Mouse (Mus musculus) forebrain, embryonic 13.5 days (tissue): ENCODE data around the gene Pik3r1. TPM values are rescaled to one million over a fixed set of nuclear protein-coding genes. Genes with fewer than 3 reads are reported as not detected.

ENCODE experiments used
- ATAC-seq: fragments of 200-750 bp; cut with Nextera tagmentation; 2 replicates; pipeline ENCODE4 v1.8.0; 2017
- H3K27ac ChIP-seq: fragments of 300-500 bp; sonication (generic); 2 replicates; pipeline ENCODE4 v1.5.1; 2015; ENCODE audit warnings: inconsistent platforms, mild to moderate bottlenecking, moderate library complexity
- H3K27me3 ChIP-seq: fragments of 300-500 bp; sonication (generic); 2 replicates; pipeline ENCODE4 v1.6.1; 2015; ENCODE audit warnings: mild to moderate bottlenecking, inconsistent platforms
- H3K36me3 ChIP-seq: fragments of 300-500 bp; sonication (generic); 2 replicates; pipeline ENCODE4 v1.6.1; 2015; ENCODE audit warnings: mild to moderate bottlenecking, inconsistent platforms; ENCODE audit not compliant: poor library complexity, severe bottlenecking
- H3K4me1 ChIP-seq: fragments of 300-500 bp; sonication (generic); 2 replicates; pipeline ENCODE4 v1.6.1; 2015; ENCODE audit warnings: inconsistent platforms
- H3K4me2 ChIP-seq: fragments of 300-500 bp; sonication (generic); 2 replicates; pipeline ENCODE4 v1.6.1; 2015; ENCODE audit warnings: inconsistent platforms, mild to moderate bottlenecking, moderate library complexity
- H3K4me3 ChIP-seq: fragments of 300-500 bp; sonication (generic); 2 replicates; pipeline ENCODE4 v1.5.1; 2015; ENCODE audit warnings: mild to moderate bottlenecking, inconsistent platforms
- H3K9ac ChIP-seq: fragments of 300-500 bp; sonication (generic); 2 replicates; pipeline ENCODE4 v1.6.1; 2015; ENCODE audit warnings: mild to moderate bottlenecking, inconsistent platforms
- H3K9me3 ChIP-seq: fragments of 300-500 bp; sonication (generic); replicated peaks from 2 replicates; pipeline ENCODE4 v1.6.1; 2016; ENCODE audit warnings: inconsistent platforms
- WGBS: fragments of 180-500 bp; shearing (Covaris S2); methylation state at CpG from one replicate; pipeline ENCODE4 v1.1.7; 2015; 5-methylcytosine and 5-hydroxymethylcytosine counted together
- polyA plus RNA-seq: library from polyadenylated mRNA; unstranded; fragments of >200 nt; fragmentation: Nextera tagmentation; extraction: Ambion mirVana; gene quantifications from 2 replicates; pipeline ENCODE4 v1.2.1, GENCODE M21; 2015

Gene Pik3r1
- polyA plus RNA-seq, 1 experiment from 2014 or later = 20.9 TPM

DNA sequence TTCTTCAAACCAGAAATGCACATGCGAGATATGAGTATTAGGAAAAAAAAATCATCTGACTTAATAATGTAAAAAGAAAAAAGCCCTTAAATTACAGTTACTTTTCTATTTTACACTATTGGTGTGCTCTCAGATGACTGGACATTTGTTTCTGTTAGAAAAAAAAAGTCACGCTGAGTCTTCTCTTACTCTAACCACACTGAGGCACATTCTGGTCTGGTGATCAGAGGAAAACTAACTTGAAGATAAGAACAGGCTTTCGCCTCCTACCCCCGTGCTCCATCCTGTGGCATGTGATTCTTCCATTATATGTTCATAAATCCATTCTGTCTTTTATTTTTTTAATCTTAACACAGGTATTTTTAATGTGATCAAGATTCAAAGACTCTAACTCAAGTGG is 30.5 kb upstream of the Pik3r1 start:
- H3K4me3 ChIP-seq = no peak overlapping the region
- 92% methylated on average over 4 of the region's 4 CpGs for WGBS

DNA sequence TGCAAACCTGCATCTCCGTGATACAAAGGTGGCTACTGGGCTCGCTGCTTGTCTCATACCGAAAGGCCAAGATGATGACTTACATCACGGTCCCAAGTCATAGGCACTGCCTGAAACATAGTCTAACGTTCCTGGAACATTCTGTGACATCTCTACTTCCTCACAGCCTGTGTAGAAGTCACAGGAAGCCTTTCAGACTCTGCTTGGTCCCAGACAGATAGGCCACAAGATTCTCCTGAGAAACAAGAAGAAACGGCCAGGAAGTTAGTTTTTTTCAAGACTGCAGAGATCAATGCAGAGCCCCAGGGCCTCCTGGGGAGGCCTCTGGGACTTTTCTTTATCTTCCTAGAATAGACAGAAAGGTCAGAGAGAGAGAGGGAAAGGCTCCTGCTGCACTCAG is 29.0 kb upstream of the Pik3r1 start:
- WGBS = 52% methylated on average over 6 of the region's 6 CpGs
- Histone ChIP-seq H3K4me1 (no peaks in the 10 kb centered on the region; the same call in 1 of the 2 replicates), H3K4me2 (no peak overlapping the region), H3K36me3 (no peaks in the 10 kb centered on the region), H3K4me3 (no peak overlapping the region), H3K27me3 (no peaks in the 10 kb centered on the region), H3K9me3 (no peaks in the 10 kb centered on the region), H3K27ac (no peak overlapping the region), H3K9ac (no peak overlapping the region)
- no peak for ATAC-seq

More for the DNA sequence above, 30.5 kb upstream of the Pik3r1 start:
- Histone ChIP-seq H3K4me2 (no peak overlapping the region), H3K9me3 (no peaks in the 10 kb centered on the region), H3K36me3 (no peaks in the 10 kb centered on the region), H3K9ac (no peak overlapping the region), H3K4me1 (no peaks in the 10 kb centered on the region; the same call in 1 of the 2 replicates), H3K27ac (no peak overlapping the region), H3K27me3 (no peaks in the 10 kb centered on the region)
- no peak for ATAC-seq

DNA sequence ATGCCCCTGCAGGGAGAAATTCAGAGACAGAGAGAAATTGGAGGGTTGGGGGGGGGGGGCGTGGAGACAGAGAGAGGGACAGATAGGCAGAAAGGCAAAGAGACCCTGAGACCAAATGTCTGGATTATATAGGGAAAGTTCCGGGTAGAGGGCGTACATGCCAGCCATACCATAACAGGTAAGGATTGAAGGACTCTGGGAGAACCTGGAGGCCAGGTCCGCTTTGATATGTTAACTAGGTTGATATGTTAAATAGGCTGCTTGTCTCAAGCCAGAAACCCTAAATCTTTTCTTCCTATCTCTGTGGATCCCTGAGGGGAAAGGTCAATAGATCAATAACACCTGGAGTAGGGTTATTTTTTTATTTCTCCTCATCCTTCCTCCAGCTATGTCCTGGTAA is 17.7 kb upstream of the Pik3r1 start:
- ATAC-seq = no peak
- no peaks in the 10 kb centered on the region for H3K9me3 ChIP-seq
- no peaks in the 10 kb centered on the region for H3K27me3 ChIP-seq
- 81% methylated on average over 4 of the region's 4 CpGs for WGBS
- no peak overlapping the region for H3K27ac ChIP-seq
- no peaks in the 10 kb centered on the region for H3K36me3 ChIP-seq
- no peak overlapping the region for H3K4me3 ChIP-seq
- no peak overlapping the region for H3K9ac ChIP-seq
- no peak overlapping the region for H3K4me2 ChIP-seq
- H3K4me1 ChIP-seq = no peaks in the 10 kb centered on the region

DNA sequence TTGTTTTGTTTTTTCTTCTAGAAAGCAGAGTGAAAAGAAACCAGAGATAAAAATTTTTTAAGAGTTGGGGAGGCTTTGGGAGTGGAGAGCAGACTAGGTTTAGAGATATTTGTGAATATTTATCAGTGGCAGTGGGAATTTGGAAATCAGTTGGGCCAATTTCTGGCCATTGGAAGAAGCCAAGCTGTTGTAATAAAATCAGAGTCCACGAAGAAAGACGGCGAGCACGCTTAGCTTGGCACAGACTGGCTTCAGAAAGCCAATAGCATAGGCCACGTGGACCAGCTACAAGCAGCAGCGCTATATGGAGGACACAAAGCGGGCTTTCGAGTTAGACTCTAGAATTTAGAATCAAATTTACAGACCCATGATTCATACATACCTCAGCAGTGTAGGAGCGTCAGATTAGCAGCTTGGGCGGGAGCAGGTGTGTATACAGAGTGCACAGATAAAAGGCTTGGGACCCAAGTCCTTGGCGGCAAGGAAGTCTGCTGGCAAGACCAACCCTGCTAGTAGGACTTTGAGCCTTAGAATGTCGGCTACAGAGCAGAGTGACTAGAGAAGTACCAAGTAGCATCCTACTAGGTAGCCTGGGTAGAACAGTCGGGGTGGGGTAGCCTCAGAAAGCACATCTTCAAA is 16.8 kb upstream of the Pik3r1 start:
- H3K9ac ChIP-seq = no peak overlapping the region
- no peak overlapping the region for H3K4me3 ChIP-seq
- WGBS = 94% methylated on average over 13 of the region's 13 CpGs
- no peaks in the 10 kb centered on the region for H3K4me1 ChIP-seq
- no peak overlapping the region for H3K4me2 ChIP-seq
- ATAC-seq = no peak
- no peak overlapping the region for H3K27ac ChIP-seq
- no peaks in the 10 kb centered on the region for H3K9me3 ChIP-seq
- H3K36me3 ChIP-seq = no peaks in the 10 kb centered on the region
- H3K27me3 ChIP-seq = no peaks in the 10 kb centered on the region

DNA sequence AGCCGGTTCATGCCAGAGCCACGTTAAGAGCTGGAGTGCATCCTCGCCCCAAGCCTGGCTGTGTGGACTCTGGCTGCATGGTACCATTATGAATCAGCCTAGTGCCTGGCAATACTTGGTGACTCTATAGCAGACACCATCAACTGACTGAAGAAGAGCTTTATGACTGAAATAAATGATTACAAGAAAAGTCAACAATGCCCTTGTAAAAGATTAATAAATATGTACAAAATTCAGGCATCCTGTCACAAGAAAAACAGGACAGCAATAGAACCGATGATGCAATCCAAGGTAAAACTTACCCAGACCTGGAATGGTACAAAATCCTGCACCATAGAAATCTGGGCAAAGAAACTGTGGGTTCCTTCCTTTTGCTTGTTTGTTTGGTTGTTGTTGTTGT is 11.0 kb upstream of the Pik3r1 start:
- Histone ChIP-seq H3K4me3 (no peak overlapping the region), H3K4me2 (no peak overlapping the region), H3K9me3 (no peaks in the 10 kb centered on the region), H3K36me3 (no peaks in the 10 kb centered on the region), H3K27me3 (no peaks in the 10 kb centered on the region), H3K9ac (no peak overlapping the region), H3K27ac (no peak overlapping the region), H3K4me1 (0 out of 2 replicates have a peak, but pooled peaks cover 5% of the 10 kb centered on the region)
- ATAC-seq = no peak
- WGBS = 95% methylated on average over 4 of the region's 4 CpGs

DNA sequence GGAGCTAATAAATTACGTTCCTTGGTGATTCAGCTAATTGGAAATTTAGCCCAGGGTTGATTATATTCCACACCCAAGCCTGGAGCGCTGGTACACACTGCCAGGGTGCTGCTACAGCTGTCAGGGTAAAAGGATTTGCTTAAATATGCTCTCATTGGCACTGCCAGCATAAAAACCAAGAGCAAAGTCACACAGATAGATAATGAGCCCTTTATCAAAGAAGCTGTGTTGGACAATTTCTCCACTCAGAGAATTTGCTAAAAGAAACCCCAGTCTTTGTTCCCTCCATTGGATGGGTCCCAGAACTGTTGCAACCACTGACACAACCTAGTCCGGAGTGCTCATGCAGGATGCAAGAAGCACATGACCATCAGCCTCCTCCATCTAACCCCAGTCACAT is 9.8 kb upstream of the Pik3r1 start:
- H3K9ac ChIP-seq = no peak overlapping the region
- no peaks in the 10 kb centered on the region for H3K27me3 ChIP-seq
- no peak overlapping the region for H3K4me3 ChIP-seq
- H3K36me3 ChIP-seq = no peaks in the 10 kb centered on the region
- H3K4me2 ChIP-seq = no peak overlapping the region
- 47% methylated on average over 3 of the region's 3 CpGs for WGBS
- ATAC-seq = no peak; the same call in 1 of the 2 replicates
- 0 out of 2 replicates have a peak, but pooled peaks cover 5% of the 10 kb centered on the region for H3K4me1 ChIP-seq
- H3K9me3 ChIP-seq = no peaks in the 10 kb centered on the region
- no peak overlapping the region for H3K27ac ChIP-seq

DNA sequence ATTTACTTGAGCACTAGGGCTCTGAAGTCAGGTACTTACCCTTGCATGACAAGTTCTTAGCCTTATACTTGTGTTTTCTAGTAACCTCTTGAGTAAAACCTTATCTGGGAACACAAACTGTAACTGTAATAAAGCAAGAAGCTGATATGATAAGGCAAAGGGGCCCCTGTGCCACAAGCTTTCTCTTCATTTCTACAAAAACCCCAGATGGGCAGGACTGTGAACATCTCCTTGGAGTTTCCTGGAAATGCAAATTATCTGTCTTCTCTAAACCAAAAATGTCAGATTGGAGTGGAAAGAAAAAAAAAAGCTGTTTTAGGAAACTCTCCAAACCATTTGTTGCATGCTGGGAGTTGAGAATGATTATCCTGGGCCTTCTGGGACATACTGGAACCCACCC is 3.1 kb upstream of the Pik3r1 start:
- no peak overlapping the region for H3K9ac ChIP-seq
- H3K4me2 ChIP-seq = no peak overlapping the region
- H3K27ac ChIP-seq = no peak overlapping the region
- H3K4me3 ChIP-seq = no peak overlapping the region
- no peak for ATAC-seq
- H3K9me3 ChIP-seq = no peaks in the 10 kb centered on the region
- H3K36me3 ChIP-seq = no peaks in the 10 kb centered on the region
- peaks cover 11% of the 10 kb centered on the region for H3K4me1 ChIP-seq
- H3K27me3 ChIP-seq = no peaks in the 10 kb centered on the region

DNA sequence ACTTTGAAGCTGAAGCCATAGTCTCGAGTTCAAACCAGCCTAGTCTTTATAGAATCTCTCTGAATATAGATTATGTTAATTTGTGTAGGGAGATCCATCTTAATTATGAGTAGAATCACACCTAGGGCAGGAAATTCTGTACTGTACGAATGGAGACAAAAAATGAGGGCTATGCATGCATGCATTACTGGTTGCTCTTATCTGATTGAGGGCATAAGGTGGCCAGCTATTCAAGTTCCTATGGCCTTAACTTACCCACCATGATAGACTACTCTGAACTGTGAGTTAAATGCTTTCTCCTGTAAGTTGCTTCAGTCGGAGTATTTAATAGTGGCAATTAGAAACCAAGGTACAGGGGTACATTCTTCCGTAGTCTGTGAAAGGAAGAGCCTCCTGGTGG is 1.9 kb upstream of the Pik3r1 start:
- Histone ChIP-seq H3K4me3 (no peak overlapping the region), H3K9ac (no peak overlapping the region), H3K4me2 (no peak overlapping the region), H3K36me3 (no peaks in the 10 kb centered on the region), H3K27me3 (0 out of 2 replicates have a peak, but pooled peaks cover 3% of the 10 kb centered on the region), H3K27ac (no peak overlapping the region), H3K4me1 (peaks cover 22% of the 10 kb centered on the region), H3K9me3 (no peaks in the 10 kb centered on the region)
- no peak for ATAC-seq
- WGBS = 91% methylated on average over 4 of the region's 4 CpGs

DNA sequence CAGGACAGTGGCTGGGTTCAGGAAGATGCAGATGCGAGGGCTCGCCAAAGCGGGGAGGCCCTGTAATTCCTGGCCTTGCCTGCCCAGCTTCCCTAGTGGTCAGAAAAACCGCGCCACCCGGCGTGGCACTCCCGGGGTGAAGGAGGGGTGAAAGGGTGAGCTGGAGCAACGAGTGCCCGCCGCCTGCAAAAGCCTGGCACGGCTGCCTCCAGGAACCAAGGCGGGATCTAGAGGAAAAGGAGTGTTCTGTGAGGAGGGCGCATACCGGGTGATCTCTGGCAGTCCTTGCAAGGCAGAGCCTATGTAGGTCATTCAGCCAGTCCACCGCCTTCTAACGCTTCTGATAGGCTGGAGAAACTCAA is 594 bp upstream of the Pik3r1 start:
- Histone ChIP-seq H3K27ac (peak overlapping the region; percentile 70), H3K4me3 (peak overlapping the region; percentile 89), H3K4me2 (peak overlapping the region; percentile 89), H3K9me3 (no peaks in the 10 kb centered on the region), H3K4me1 (peaks cover 25% of the 10 kb centered on the region), H3K36me3 (no peaks in the 10 kb centered on the region), H3K9ac (peak overlapping the region; percentile 73), H3K27me3 (0 out of 2 replicates have a peak, but pooled peaks cover 4% of the 10 kb centered on the region)
- peak; percentile 5; the same call in 1 of the 2 replicates for ATAC-seq
- WGBS = 2% methylated on average over 17 of the region's 17 CpGs

DNA sequence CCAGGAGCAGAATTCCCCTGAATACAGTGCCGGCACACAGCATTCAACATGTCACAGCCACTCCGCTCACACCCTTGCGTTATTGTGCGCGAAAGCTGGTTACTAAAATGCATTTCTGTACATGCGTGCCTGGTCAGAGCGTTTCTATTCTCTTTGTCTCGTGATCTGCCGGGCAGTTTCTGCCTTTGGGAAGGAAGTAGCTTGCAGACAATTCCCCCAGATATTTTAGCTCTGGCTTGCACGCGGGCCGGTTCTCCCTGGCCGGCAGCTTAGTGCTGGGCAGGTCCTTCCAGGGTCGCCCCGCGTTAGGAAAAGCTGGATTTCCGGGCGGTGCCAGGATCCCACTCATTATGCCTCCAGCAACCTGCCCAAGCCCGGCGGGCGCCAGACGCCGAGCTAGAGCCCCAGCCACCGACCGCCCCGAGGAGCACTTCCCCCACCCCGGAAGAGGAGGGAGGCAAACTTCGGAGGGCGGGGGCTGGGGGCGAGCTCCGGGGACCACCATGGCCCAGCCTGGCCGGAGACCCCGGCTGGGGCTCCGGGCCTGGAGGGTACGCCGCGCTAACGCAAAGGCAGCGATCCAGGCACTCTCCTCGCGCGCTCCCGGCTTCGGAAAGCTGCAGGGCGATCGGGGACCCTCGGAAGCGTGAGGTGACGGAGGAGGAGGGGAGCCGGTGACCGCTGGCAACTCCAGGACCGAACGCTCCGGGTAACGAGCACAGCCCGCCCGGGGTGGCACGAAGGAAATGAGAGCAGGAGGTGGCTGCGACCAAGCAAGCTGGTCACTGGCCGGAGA is 806 bp downstream of the Pik3r1 start:
- peak; percentile 50 for ATAC-seq

DNA sequence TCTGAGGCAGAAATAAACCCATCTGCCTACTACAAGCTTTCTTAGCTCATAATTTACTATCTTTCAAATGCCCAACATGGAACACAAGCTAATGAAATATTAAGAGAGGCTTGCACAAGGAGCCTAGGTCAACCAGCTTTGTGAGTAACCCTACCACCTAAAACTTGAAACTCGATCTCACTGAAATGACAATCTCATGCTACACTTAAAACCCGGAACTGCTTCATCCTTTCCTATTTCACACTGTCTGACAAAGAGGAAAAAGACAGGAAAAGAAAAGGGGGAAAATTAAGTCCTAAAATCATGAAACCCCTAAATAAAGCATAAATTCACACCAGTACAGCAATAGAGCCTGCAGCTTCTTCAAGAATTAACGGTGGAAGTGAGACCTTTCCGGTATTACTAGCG is 1.4 kb downstream of the Pik3r1 start:
- H3K27me3 ChIP-seq = peaks cover 11% of the 10 kb centered on the region; the same call in 1 of the 2 replicates
- 0% methylated on average over 5 of the region's 5 CpGs for WGBS
- H3K4me3 ChIP-seq = peak overlapping the region; percentile 89
- ATAC-seq = no peak
- H3K4me2 ChIP-seq = peak overlapping the region; percentile 89
- peak overlapping the region; percentile 93 for H3K9ac ChIP-seq
- H3K36me3 ChIP-seq = no peaks in the 10 kb centered on the region
- H3K9me3 ChIP-seq = no peaks in the 10 kb centered on the region
- H3K27ac ChIP-seq = peak overlapping the region; percentile 96
- H3K4me1 ChIP-seq = peaks cover 28% of the 10 kb centered on the region

More for the DNA sequence above, 806 bp downstream of the Pik3r1 start:
- Histone ChIP-seq H3K36me3 (no peaks in the 10 kb centered on the region), H3K27ac (peak overlapping the region; percentile 96), H3K9me3 (no peaks in the 10 kb centered on the region), H3K4me3 (peak overlapping the region; percentile 89), H3K27me3 (peaks cover 11% of the 10 kb centered on the region; the same call in 1 of the 2 replicates), H3K9ac (peak overlapping the region; percentile 93), H3K4me2 (peak overlapping the region; percentile 89), H3K4me1 (peaks cover 28% of the 10 kb centered on the region)
- under 1% methylated on average over 60 of the region's 60 CpGs for WGBS

DNA sequence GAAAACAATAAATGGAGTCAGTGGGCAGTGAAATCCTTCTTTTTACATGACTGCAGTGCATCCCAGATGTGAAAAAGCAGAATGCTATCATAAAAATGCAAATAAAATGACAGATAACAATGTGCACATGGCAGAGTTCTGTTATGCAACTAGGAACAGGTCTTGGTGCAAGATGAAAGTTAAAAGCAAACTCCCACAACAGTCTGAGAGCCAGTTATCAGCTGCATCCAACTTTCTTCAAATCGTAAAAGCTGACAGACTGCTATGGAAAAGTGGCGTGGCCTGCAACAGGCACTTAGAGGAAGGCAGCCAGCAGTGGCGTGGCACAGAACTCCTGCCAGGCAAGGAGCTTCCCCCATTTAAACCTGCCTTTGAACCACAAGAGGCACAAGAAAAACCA is 2.0 kb downstream of the Pik3r1 start:
- Histone ChIP-seq H3K9me3 (no peaks in the 10 kb centered on the region), H3K36me3 (no peaks in the 10 kb centered on the region), H3K27me3 (peaks cover 15% of the 10 kb centered on the region), H3K4me2 (peak overlapping the region; percentile 89), H3K27ac (no peak overlapping the region), H3K4me3 (peak overlapping the region; percentile 89), H3K9ac (peak overlapping the region; percentile 93), H3K4me1 (peaks cover 33% of the 10 kb centered on the region)
- WGBS = 43% methylated on average over 3 of the region's 3 CpGs
- ATAC-seq = no peak
